Mouse (Mus musculus) neural tube, embryonic 11.5 days (tissue): ENCODE measurements around the gene Fbxo34. TPM values are rescaled to one million over a fixed set of nuclear protein-coding genes. Genes with fewer than 3 reads are reported as not detected.

Experiments
- ATAC-seq: fragments of 200-750 bp; cut with Nextera tagmentation; 2 replicates; pipeline ENCODE4 v1.8.0; 2017; ENCODE audit warnings: moderate number of reproducible peaks, mild to moderate bottlenecking, moderate TSS enrichment, moderate library complexity; ENCODE audit not compliant: insufficient read depth, low FRiP score, low TSS enrichment
- DNase-seq: peaks from one replicate; pipeline ENCODE4 v3.0.0-alpha.2; 2015; ENCODE audit warnings: low spot score
- H3K27ac ChIP-seq: fragments of 300-500 bp; sonication (generic); 2 replicates; pipeline ENCODE4 v1.5.1; 2014; ENCODE audit warnings: low read depth, mild to moderate bottlenecking, low read length
- H3K27me3 ChIP-seq: fragments of 300-500 bp; sonication (generic); 2 replicates; pipeline ENCODE4 v1.6.1; 2014; ENCODE audit warnings: mild to moderate bottlenecking, low read length, mixed read lengths; ENCODE audit not compliant: control insufficient read depth, insufficient read depth
- H3K36me3 ChIP-seq: fragments of 300-500 bp; sonication (generic); 2 replicates; pipeline ENCODE4 v1.6.1; 2014; ENCODE audit warnings: mild to moderate bottlenecking, low read length, moderate library complexity, mixed read lengths; ENCODE audit not compliant: control insufficient read depth, insufficient read depth
- H3K4me1 ChIP-seq: fragments of 300-500 bp; sonication (generic); 2 replicates; pipeline ENCODE4 v1.6.1; 2014; ENCODE audit warnings: low read length, mixed read lengths; ENCODE audit not compliant: control insufficient read depth, insufficient read depth
- H3K4me2 ChIP-seq: fragments of 300-500 bp; sonication (generic); 2 replicates; pipeline ENCODE4 v1.6.1; 2014; ENCODE audit warnings: low read depth, mild to moderate bottlenecking, moderate library complexity
- H3K4me3 ChIP-seq: fragments of 300-500 bp; sonication (generic); 2 replicates; pipeline ENCODE4 v1.5.1; 2014; ENCODE audit warnings: low read depth, low read length
- H3K9ac ChIP-seq: fragments of 300-500 bp; sonication (generic); 2 replicates; pipeline ENCODE4 v1.6.1; 2014; ENCODE audit warnings: mild to moderate bottlenecking, low read length
- H3K9me3 ChIP-seq: fragments of 300-500 bp; sonication (generic); 2 replicates; pipeline ENCODE4 v1.6.1; 2016; ENCODE audit warnings: low read length; ENCODE audit not compliant: control insufficient read depth
- whole genome bisulfite sequencing: fragments of 180-500 bp; shearing (Covaris S2); extraction: QIAGEN DNeasy Blood & Tissue Kit; methylation state at CpG from one replicate; pipeline ENCODE4 v1.1.7; 2014; 5-methylcytosine and 5-hydroxymethylcytosine counted together
- polyA plus RNA-seq: library from polyadenylated mRNA; unstranded; fragments of >200 nt; fragmentation: Nextera tagmentation; extraction: Ambion mirVana; gene quantifications from 2 replicates; pipeline ENCODE4 v1.2.1, GENCODE M21; 2014

The Fbxo34 gene
- polyA plus RNA-seq, 1 experiment from 2014 or later: 25.8 TPM

- 38% methylated on average over 2 of the region's 2 CpGs for WGBS
- no peak overlapping the region for H3K4me3 ChIP-seq
- H3K4me2 ChIP-seq: no peak overlapping the region
- no peaks in the 10 kb centered on the region for H3K9me3 ChIP-seq
- no peak for DNase-seq
- H3K27ac ChIP-seq: no peak overlapping the region
- peaks cover 7% of the 10 kb centered on the region for H3K4me1 ChIP-seq
- H3K27me3 ChIP-seq: no peaks in the 10 kb centered on the region
- no peaks in the 10 kb centered on the region for H3K36me3 ChIP-seq
- ATAC-seq: no peak
- no peak overlapping the region for H3K9ac ChIP-seq
These were observed 28.6 kb upstream of the Fbxo34 start for GRCm38 (mm10) chr14:47421606-47422005.

GRCm38 (mm10) chr14:47422466-47422865, 27.8 kb upstream of the Fbxo34 start:
- no peaks in the 10 kb centered on the region for H3K36me3 ChIP-seq

GRCm38 (mm10) chr14:47432987-47433386, 17.2 kb upstream of the Fbxo34 start:
- H3K27me3 ChIP-seq: no peaks in the 10 kb centered on the region
- no peak overlapping the region for H3K4me2 ChIP-seq
- no peak overlapping the region for H3K4me3 ChIP-seq
- no peak overlapping the region for H3K27ac ChIP-seq
- no peaks in the 10 kb centered on the region for H3K4me1 ChIP-seq
- DNase-seq (no peak), ATAC-seq (no peak)
- no peak overlapping the region for H3K9ac ChIP-seq
- no peaks in the 10 kb centered on the region for H3K9me3 ChIP-seq
- H3K36me3 ChIP-seq: no peaks in the 10 kb centered on the region

More at GRCm38 (mm10) chr14:47422466-47422865, 27.8 kb upstream of the Fbxo34 start:
- 64% methylated on average over 4 of the region's 4 CpGs for WGBS
- Histone ChIP-seq H3K27ac (no peak overlapping the region), H3K4me1 (peaks cover 1% of the 10 kb centered on the region), H3K4me3 (no peak overlapping the region), H3K9ac (no peak overlapping the region), H3K4me2 (no peak overlapping the region), H3K27me3 (no peaks in the 10 kb centered on the region), H3K9me3 (no peaks in the 10 kb centered on the region)
- no peak for ATAC-seq
- no peak for DNase-seq

GRCm38 (mm10) chr14:47438947-47439346, 11.3 kb upstream of the Fbxo34 start:
- Histone ChIP-seq H3K27me3 (no peaks in the 10 kb centered on the region), H3K4me2 (no peak overlapping the region), H3K9ac (no peak overlapping the region), H3K9me3 (no peaks in the 10 kb centered on the region), H3K27ac (no peak overlapping the region), H3K4me3 (no peak overlapping the region), H3K36me3 (no peaks in the 10 kb centered on the region), H3K4me1 (no peaks in the 10 kb centered on the region)
- WGBS: 74% methylated on average over 3 of the region's 3 CpGs
- ATAC-seq (no peak), DNase-seq (no peak)

GRCm38 (mm10) chr14:47444907-47445306, 5.3 kb upstream of the Fbxo34 start:
- Histone ChIP-seq H3K36me3 (no peaks in the 10 kb centered on the region), H3K9me3 (no peaks in the 10 kb centered on the region), H3K27me3 (no peaks in the 10 kb centered on the region), H3K4me2 (no peak overlapping the region), H3K27ac (no peak overlapping the region), H3K9ac (no peak overlapping the region), H3K4me1 (no peaks in the 10 kb centered on the region), H3K4me3 (no peak overlapping the region)
- 69% methylated on average over 2 of the region's 2 CpGs for whole genome bisulfite sequencing
- no peak for DNase-seq
- ATAC-seq: no peak

GRCm38 (mm10) chr14:47445331-47446095, 4.7 kb upstream of the Fbxo34 start:
- Histone ChIP-seq H3K9me3 (no peaks in the 10 kb centered on the region), H3K36me3 (no peaks in the 10 kb centered on the region), H3K27me3 (no peaks in the 10 kb centered on the region), H3K4me2 (no peak overlapping the region), H3K4me3 (no peak overlapping the region), H3K9ac (no peak overlapping the region), H3K4me1 (no peaks in the 10 kb centered on the region), H3K27ac (no peak overlapping the region)
- ATAC-seq (no peak), DNase-seq (no peak)
- WGBS: 78% methylated on average over 9 of the region's 9 CpGs

- ATAC-seq (no peak), DNase-seq (no peak)
- no peak overlapping the region for H3K27ac ChIP-seq
- 86% methylated on average over 4 of the region's 4 CpGs for WGBS
- H3K9me3 ChIP-seq: no peaks in the 10 kb centered on the region
- H3K9ac ChIP-seq: no peak overlapping the region
- H3K4me3 ChIP-seq: no peak overlapping the region
- no peaks in the 10 kb centered on the region for H3K27me3 ChIP-seq
- no peaks in the 10 kb centered on the region for H3K4me1 ChIP-seq
- H3K4me2 ChIP-seq: no peak overlapping the region
- no peaks in the 10 kb centered on the region for H3K36me3 ChIP-seq
These were observed 9.3 kb downstream of the Fbxo34 start for GRCm38 (mm10) chr14:47459556-47459955.

- no peaks in the 10 kb centered on the region for H3K27me3 ChIP-seq
- no peak for DNase-seq
These were observed 11.8 kb downstream of the Fbxo34 start for GRCm38 (mm10) chr14:47461997-47462396.

GRCm38 (mm10) chr14:47462453-47462852, 12.2 kb downstream of the Fbxo34 start:
- H3K27me3 ChIP-seq: no peaks in the 10 kb centered on the region
- no peaks in the 10 kb centered on the region for H3K9me3 ChIP-seq
- ATAC-seq (no peak), DNase-seq (no peak)
- H3K4me3 ChIP-seq: no peak overlapping the region
- H3K27ac ChIP-seq: no peak overlapping the region
- H3K4me1 ChIP-seq: no peaks in the 10 kb centered on the region
- H3K36me3 ChIP-seq: no peaks in the 10 kb centered on the region
- no peak overlapping the region for H3K4me2 ChIP-seq
- 88% methylated on average over 4 of the region's 4 CpGs for WGBS
- H3K9ac ChIP-seq: no peak overlapping the region

More at GRCm38 (mm10) chr14:47461997-47462396, 11.8 kb downstream of the Fbxo34 start:
- no peaks in the 10 kb centered on the region for H3K9me3 ChIP-seq
- H3K9ac ChIP-seq: no peak overlapping the region
- H3K36me3 ChIP-seq: no peaks in the 10 kb centered on the region
- no peaks in the 10 kb centered on the region for H3K4me1 ChIP-seq
- no peak overlapping the region for H3K4me2 ChIP-seq
- no peak overlapping the region for H3K4me3 ChIP-seq
- H3K27ac ChIP-seq: no peak overlapping the region
- no peak for ATAC-seq
- 92% methylated on average over 8 of the region's 8 CpGs for WGBS
